Mouse (Mus musculus) lung, postnatal 4 days (tissue): ENCODE measurements around the gene Tnk2.

Experiments
- DNase-seq, 2 experiments: peaks; one replicate each; pipeline ENCODE4 v3.0.0; 2021

The Tnk2 gene

GRCm38 (mm10) chr16:32643661-32644061, at the start of gene Tnk2:
Gene Tnk2, plus strand, starts transcription at chr16:32643874.
- DNase-seq, result peak; percentile 92 to 95

GRCm38 (mm10) chr16:32593916-32594315, 49.8 kb upstream of the Tnk2 start:
- no peak for DNase-seq

- DNase-seq, result no peak
These were observed 49.0 kb upstream of the Tnk2 start for GRCm38 (mm10) chr16:32594701-32595100.

GRCm38 (mm10) chr16:32595142-32595855, 48.4 kb upstream of the Tnk2 start:
- no peak for DNase-seq

GRCm38 (mm10) chr16:32597909-32598381, 45.7 kb upstream of the Tnk2 start:
- no peak for DNase-seq

- DNase-seq, result no peak
These were observed 44.5 kb upstream of the Tnk2 start for GRCm38 (mm10) chr16:32599151-32599550.

- DNase-seq, result no peak
These were observed 41.4 kb upstream of the Tnk2 start for GRCm38 (mm10) chr16:32602193-32602685.

GRCm38 (mm10) chr16:32607562-32608343, 35.9 kb upstream of the Tnk2 start:
- DNase-seq, result no peak

- no peak for DNase-seq
These were observed 35.3 kb upstream of the Tnk2 start for GRCm38 (mm10) chr16:32608344-32608711.

GRCm38 (mm10) chr16:32608712-32609400, 34.8 kb upstream of the Tnk2 start, which contains the start of gene Tfrc:
Gene Tfrc, plus strand, starts transcription at chr16:32608920.
- DNase-seq, result peak; percentile 95 to 97

GRCm38 (mm10) chr16:32609401-32609779, 34.3 kb upstream of the Tnk2 start:
- no peak for DNase-seq

- DNase-seq, result no peak
These were observed 33.0 kb upstream of the Tnk2 start for GRCm38 (mm10) chr16:32610460-32611255.

- DNase-seq, result no peak
These were observed 31.6 kb upstream of the Tnk2 start for GRCm38 (mm10) chr16:32612052-32612451.

GRCm38 (mm10) chr16:32613269-32613834, 30.3 kb upstream of the Tnk2 start:
- DNase-seq, result no peak

- no peak for DNase-seq
These were observed 29.6 kb upstream of the Tnk2 start for GRCm38 (mm10) chr16:32614047-32614446.

- DNase-seq, result no peak
These were observed 24.7 kb upstream of the Tnk2 start for GRCm38 (mm10) chr16:32618946-32619345.

- DNase-seq, result no peak
These were observed 15.5 kb upstream of the Tnk2 start for GRCm38 (mm10) chr16:32628140-32628539.

- DNase-seq, result no peak
These were observed 11.3 kb upstream of the Tnk2 start for GRCm38 (mm10) chr16:32632328-32632824.

- DNase-seq, result no peak
These were observed 10.1 kb upstream of the Tnk2 start for GRCm38 (mm10) chr16:32633486-32634012.

GRCm38 (mm10) chr16:32634183-32634582, 9.5 kb upstream of the Tnk2 start:
- DNase-seq, result no peak

GRCm38 (mm10) chr16:32635314-32635713, 8.4 kb upstream of the Tnk2 start:
- no peak for DNase-seq

- no peak for DNase-seq
These were observed 7.3 kb upstream of the Tnk2 start for GRCm38 (mm10) chr16:32636331-32636730.
